Mouse (Mus musculus) gastrocnemius, postnatal 4 days (tissue): ENCODE measurements at regions not wholly inside any gene's neighbourhood (a gene's known extent, or its start where the extent isn't known, plus 50 kb on each side); places are given as distances from the start of the nearest gene placed in this dataset.

Source experiments
- DNase-seq, 2 experiments: peaks; one replicate each; pipeline ENCODE4 v3.0.0; 2021 to 2022; ENCODE audit warnings: low spot score in 2 of 2, mixed read lengths in 2 of 2

- DNase-seq, result no peak
These were observed 114.4 kb downstream of the H2afy start for GRCm38 (mm10) chr13:56021716-56022115.

- DNase-seq, result no peak
These were observed 122.2 kb downstream of the H2afy start for GRCm38 (mm10) chr13:56014006-56014405.

DNA sequence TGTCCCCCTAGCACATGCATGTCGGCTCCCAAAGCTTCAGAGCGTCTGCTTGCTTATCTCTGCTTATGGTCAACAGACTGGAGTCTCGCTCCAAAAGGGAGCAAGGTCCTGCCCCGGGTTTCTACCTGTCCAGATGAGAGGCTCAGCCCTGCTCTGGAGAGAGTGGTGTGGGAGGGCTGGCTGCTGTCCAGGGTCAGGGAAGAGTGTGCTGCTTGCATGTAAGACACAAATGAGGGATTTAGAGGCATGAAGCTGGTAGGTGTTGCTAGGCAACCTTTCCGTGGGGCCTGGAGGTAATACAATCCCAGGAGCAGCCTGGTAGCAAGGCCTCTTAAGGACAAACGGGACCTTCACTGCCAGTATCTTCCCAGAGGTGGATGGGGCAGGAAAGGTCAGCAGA lies 125.7 kb downstream of the H2afy start:
- DNase-seq, result no peak

DNA sequence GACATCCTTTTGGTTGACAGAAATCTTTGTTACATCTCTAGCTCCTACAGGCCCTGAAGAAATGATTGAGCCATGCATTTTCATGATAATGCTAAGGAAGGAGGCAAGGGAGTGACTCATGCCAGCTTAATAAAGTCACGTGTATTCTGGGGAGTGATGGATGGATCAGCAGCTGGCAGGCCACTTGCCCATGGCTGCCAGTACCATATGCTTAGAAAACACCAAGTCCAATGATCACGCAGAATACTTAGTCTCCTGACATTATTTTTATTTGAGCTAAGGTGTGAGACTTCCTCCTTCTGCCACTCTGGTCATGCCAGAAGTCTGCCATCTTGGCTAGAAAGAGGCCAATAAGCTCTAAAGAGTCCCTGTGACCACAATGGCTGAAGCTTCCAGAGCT lies 129.3 kb downstream of the H2afy start:
- DNase-seq, result no peak

- DNase-seq, result no peak
These were observed 130.4 kb downstream of the H2afy start for GRCm38 (mm10) chr13:56005746-56006145.

GRCm38 (mm10) chr13:56003724-56004393 lies 132.3 kb downstream of the H2afy start:
- peak in 1 of 2 experiments; percentile 52 for DNase-seq

DNA sequence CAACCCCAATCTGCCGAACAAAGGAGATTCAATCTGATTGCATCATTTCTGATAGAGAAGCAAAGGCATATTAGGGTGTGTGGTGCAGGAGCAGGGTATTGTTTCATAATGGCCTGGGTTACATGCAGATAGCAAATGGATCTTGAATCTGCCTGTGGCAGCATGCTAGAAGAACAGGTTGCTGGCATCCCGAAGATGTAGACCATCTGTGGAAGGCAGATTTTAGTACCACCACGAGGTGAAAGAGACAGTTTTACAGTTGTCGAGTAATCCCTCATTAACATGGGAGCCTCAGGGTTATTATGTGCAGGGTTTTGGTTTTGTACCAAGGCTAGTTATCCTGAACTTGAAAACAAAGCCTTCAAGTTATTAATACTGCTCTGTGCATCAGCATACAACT lies 140.9 kb downstream of the H2afy start:
- no peak for DNase-seq

DNA sequence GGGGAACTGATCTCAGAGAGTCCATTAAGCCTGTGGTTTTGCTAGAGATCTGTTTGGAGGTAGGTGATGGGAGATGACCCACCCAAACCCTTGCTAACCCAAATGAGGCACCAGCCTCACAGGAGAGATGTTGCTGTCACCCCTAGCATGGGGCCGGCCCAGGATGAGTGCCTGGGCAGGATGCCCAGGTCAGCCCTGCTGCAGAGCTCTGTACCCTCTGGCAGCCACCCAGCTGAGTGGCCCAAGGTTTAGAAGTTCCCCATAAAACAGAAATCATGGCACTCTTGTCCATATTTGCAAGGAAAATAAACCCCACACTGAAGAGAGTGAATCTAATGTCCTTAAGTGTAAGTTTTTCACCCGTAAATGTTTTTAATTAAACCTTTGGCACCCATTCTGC lies 141.7 kb downstream of the H2afy start:
- no peak for DNase-seq

GRCm38 (mm10) chr13:55992699-55993098 lies 143.5 kb downstream of the H2afy start:
- no peak for DNase-seq

DNA sequence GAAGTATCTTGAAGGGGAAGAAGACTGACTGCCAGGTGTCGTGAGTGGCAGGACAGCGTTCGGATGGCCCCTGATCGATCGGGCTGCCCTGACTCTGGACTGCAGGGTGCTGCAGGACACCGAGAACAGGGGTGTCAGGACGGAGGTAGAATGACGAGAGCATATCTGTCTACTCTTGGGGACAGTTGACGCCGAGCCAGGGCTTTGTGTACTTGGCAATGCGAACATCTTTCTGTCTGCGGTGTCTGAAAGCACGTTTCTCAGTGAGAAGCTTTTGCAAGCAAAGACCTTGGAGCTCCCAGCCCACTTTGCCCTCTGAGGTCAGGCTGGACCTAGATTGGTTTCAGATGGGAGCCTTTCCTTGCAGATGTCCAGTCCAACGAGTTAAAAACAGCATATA lies 144.9 kb downstream of the H2afy start:
- no peak for DNase-seq

DNA sequence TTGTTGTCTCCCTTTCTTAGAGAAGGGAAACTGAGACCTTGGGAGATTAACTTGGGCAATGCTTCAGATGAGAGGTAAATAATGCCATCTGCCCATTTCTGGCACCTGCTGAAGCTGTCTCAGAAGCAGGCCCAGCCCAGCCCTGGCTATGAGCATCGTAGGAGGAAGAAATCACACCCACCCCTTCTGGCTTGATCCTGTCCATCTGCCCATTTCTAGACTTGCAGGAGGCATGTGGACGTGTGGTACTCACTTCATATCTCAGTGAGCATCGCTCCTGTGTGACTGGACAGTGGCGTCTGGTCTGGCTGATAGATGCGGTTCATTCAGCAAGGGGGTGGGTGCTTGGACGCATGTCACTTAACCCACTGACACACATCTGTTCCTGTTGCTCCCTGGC lies 146.0 kb downstream of the H2afy start:
- no peak for DNase-seq

GRCm38 (mm10) chr13:55989401-55989800 lies 146.8 kb downstream of the H2afy start:
- no peak for DNase-seq

- DNase-seq, result no peak
These were observed 149.4 kb upstream of the Pitx1 start for GRCm38 (mm10) chr13:55985396-55985795.

DNA sequence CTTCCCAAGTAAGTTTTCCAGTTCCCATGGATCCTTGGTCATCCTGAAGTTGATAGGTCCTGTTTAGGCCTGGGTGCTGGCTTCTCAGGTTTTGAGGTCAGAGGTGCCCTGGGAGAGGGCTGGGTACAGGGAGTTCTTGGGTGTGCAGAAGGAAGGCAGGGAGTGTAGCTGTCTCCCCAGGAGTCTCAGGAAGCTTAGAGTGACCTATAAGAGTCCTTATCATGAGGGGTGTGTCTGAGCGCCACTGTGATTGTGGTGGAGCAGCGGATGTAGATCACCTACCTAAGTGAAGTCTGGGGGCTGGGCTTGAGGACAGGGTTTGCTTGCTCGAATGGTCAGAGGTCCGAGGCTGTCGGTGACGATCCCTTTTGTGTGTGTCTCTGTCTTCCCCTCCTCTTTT lies 148.8 kb upstream of the Pitx1 start:
- DNase-seq, result no peak

- no peak for DNase-seq
These were observed 147.9 kb upstream of the Pitx1 start for GRCm38 (mm10) chr13:55983851-55984250.

GRCm38 (mm10) chr13:55981041-55981440 lies 145.0 kb upstream of the Pitx1 start:
- DNase-seq, result no peak

DNA sequence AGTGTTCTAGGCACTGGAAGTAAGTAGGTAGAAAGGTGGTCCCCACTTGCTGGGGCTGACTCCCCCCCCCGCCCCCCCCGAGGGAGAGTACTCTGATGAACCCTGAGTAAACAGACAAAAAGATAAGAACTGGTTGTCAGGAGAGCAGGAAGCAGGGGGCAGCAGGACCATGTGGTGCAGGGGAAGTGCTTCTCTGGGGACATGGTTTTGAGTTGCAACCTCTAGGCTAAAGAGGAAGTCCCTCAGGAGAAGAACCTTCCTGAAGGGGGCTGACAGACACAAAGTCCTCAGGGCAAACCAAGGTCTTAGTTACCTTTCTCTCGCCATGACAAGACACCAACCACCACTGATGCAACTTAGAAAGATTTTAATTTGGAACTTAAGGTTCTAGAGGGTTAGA lies 141.9 kb upstream of the Pitx1 start:
- no peak for DNase-seq

GRCm38 (mm10) chr13:55976911-55977381 lies 141.0 kb upstream of the Pitx1 start:
- DNase-seq, result no peak

DNA sequence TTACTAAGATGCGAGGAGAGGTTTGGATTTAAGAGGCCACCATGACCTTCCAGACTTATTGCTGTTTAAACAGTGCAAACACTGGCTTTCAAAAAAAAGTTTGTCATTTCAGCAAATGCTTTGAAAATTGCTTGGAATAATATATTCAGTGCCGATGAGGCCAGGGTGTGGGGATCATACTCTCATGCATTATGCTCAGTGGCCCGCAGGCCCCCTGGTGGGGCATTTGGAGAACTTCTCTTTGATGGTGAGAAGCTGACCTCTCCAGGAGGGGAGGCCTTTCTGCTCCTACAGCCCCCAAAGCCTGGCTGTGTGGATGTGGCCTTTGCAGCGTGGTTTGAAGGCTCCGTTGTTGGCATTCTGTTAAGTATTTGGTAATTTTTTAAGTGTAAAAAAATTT lies 138.1 kb upstream of the Pitx1 start:
- DNase-seq, result peak in 1 of 2 experiments; percentile 50

- no peak for DNase-seq
These were observed 134.7 kb upstream of the Pitx1 start for GRCm38 (mm10) chr13:55970687-55971086.

- DNase-seq, result no peak
These were observed 133.5 kb upstream of the Pitx1 start for GRCm38 (mm10) chr13:55969473-55969872.

DNA sequence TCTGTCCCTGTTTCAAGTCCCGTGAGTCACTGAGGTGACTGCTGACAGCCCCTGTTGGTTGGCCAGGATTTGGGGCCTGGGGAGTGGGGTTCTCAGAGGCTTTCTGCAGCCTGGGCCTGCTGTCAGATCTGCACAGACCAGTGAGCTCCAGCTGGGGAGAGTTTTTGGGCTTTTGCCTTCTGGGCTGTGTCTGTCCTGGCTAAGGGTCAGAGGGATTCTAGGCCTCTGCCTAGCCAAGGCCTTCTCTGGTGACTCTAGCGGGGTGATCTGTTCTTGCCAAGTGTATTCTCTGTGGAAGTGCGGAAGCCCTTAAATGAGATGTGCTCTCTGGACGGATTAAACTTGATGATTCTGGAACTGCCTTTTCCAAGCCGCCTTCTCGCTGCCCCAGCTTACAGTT lies 131.2 kb upstream of the Pitx1 start:
- DNase-seq, result peak in 1 of 2 experiments; percentile 51

- DNase-seq, result peak in 1 of 2 experiments; percentile 65
These were observed 127.1 kb upstream of the Pitx1 start for GRCm38 (mm10) chr13:55963005-55963620.
